Mouse (Mus musculus): ENCODE data around the gene Zswim5.

GRCm38 (mm10) chr4:116882679-116883078 lies 5.5 kb downstream of the Zswim5 start:
- TF ChIP-seq POLR2A (IDR thresholded peaks at IDR 0.05; ENCODE audit: control insufficient read depth, extremely low read depth, insufficient read depth, low read length, poor library complexity) (no peak), CTCF (IDR thresholded peaks at IDR 0.05; ENCODE audit: borderline replicate concordance, control insufficient read depth, extremely low read depth, insufficient read depth, low read length, poor library complexity) (no peak)

Data from thymus, adult 2 months (tissue).